1 mouse cellular context compared by ENCODE assay signal in genomic region chr5:114949812-114950211, GRCm38 (mm10).
TF ChIP-seq lines count a peak whose summit lies in the region.

No protein-coding gene starts in this region.

TF ChIP-seq in myocyte, 11 proteins besides CTCF, POLR2A, EP300 and RAD21:
- TF ChIP-seq CEBPB (IDR thresholded peaks at IDR 0.05; ENCODE audit: insufficient read depth, poor library complexity, severe bottlenecking) (no peak), TCF3 (IDR thresholded peaks at IDR 0.05; ENCODE audit: insufficient read length, low read depth) (no peak), POLR2AphosphoS2 (IDR thresholded peaks at IDR 0.05; ENCODE audit: insufficient read length, low read depth) (peak; percentile 32)
